Mouse (Mus musculus) large intestine, adult 2 months (tissue): ENCODE measurements around the gene Mamdc2. TPM values are rescaled to one million over a fixed set of nuclear protein-coding genes. Genes with fewer than 3 reads are reported as not detected.

Source experiments
- DNase-seq: peaks from one replicate; pipeline ENCODE4 v3.0.0-alpha.2; 2012; ENCODE audit warnings: low read depth, low spot score
- WGBS: fragments of 180-500 bp; shearing (Covaris S2); methylation state at CpG from one replicate; pipeline ENCODE4 v1.1.7; 2018; 5-methylcytosine and 5-hydroxymethylcytosine counted together
- polyA plus RNA-seq: library from polyadenylated mRNA; depleted of rRNA; stranded (reverse); fragments of >200 nt; gene quantifications from 2 replicates; pipeline ENCODE4 v1.2.3, GENCODE M21; 2012; rRNA removed

Gene Mamdc2
- polyA plus RNA-seq, 1 experiment: 2.0 TPM

DNA sequence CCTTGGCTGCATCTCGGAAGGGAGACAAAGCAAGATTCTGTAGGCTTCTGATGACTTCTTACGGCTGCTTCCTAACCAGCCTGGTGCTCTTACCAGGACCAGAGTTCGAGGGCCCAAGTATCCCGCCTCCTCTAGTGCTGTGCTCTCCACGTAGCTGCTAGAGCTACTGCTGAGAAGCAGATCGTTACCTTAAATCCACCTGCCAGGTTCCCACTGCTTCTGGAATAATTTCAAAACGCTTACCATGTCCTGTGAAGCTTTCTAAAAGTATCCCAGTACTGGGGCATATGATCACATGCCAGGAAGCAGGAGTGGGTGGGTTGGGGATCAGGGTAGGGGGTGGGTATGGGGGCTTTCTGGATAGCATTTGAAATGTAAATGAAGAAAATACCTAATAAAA is 141.6 kb downstream of the Mamdc2 start:
- WGBS: 83% methylated on average over 7 of the region's 7 CpGs
- no peak for DNase-seq

DNA sequence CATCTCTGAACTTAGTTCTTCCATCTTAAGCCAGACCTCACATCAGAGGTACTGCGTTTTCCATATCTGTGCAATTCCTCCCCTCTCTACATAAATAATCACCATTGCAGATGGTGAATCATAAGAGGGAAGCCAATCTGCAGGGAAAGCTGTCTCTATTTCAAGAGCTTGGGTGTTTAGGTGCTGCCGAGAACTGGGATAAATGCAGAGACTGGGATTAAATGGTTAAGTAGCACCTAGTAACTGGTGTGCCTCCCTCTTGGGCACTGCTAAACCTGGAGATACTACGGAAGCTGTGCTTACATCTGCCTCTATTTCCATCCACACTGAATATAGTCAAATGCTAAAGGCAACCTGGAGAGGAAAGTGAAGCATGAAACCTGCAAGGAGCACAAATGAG is 148.3 kb downstream of the Mamdc2 start:
- no peak for DNase-seq
- WGBS: 82% methylated on average over 3 of the region's 3 CpGs

DNA sequence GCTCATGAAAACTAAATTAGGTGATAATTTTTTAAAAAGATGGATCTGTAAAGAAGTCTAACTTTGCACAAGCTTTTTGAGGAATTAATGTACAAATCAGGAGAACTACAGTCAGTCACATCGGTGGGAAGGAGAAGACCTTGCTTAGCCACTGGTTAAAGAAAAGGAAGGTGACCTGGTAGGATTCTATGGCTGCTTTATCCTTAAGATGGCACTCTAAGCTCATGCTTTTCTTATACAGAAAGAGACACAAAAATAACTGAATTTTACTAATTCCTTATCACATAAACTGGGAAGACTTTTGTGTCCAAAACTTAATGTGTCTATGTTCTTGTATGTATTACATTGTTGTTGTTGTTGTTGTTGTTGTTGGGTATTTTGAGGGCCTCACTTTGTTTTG is 149.3 kb downstream of the Mamdc2 start:
- WGBS: 87% methylated on average over 1 of the region's 1 CpGs
- DNase-seq: no peak

DNA sequence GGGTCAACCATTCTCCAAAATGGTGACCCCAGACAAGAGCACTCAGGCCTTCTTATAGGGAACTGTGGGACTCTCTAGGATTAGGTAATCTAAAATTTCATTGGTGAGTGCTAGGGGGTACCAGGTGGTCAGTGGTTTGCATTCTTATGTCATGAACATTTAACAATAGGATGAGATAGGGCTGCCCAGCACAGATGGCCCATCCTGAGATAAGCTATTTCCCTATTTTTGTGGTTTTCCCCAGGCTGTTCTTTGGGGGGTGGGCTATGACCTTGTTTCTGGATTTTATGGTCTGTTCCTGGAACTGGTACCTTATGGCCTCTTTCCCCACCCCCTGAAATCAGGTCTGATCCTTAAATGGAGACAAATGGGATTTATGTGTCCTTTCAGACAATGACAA is 151.1 kb downstream of the Mamdc2 start:
- DNase-seq: no peak

DNA sequence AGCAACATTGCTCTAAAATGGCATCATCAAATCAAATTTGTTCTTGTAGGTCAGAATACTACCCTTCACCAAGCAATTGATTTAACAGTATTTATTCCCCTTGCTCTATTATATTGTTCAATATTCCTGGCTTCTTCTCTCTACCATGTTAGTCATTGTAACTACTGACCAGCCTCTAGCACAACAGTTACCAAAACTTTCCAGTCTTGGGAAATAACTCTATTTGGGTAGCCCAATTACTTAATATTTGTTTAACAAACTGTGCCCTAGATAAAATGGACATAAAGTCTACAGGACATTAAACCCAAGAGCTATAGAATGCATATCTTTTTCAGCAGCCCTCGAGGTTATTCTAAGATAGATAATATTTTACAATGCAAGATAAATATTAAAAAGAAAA is 159.0 kb downstream of the Mamdc2 start:
- no peak for DNase-seq
- WGBS: 62% methylated on average over 1 of the region's 1 CpGs

DNA sequence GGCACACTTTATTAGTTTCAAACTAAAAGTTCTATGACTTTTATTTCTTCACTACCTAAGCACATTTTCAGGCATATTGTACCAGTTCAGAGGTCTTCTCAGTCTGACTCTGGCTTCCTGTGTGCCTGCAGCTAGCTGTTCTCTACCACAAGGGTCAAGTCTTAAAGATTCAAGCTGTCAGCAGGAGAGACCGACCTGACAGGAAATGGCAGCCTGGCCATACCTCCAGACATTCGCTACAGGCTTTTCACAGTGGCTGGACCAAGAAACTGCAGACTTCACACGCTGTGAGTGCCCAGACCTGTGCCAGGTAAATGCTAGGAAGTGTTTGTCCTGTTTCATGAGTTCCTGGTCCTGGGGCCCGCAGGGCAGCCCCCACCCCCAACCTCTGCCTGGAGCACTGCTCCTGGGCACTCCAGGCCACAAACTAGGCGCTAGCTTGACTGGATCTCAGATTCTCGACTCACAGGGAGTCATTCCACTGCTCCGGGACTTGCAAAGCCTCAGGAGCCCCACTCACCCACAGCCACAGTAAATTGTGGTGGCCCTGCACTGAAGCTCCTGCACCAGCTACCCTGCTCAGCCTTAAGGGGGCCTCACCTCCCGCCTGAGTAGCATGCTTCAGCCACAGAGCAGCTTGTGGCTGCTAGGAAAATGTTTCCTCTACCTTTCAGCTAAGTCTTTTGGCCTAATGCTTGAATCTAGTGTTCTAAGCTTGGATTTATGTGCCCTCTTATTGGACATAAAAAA is 166.2 kb downstream of the Mamdc2 start:
- 73% methylated on average over 8 of the region's 8 CpGs for WGBS
- no peak for DNase-seq

DNA sequence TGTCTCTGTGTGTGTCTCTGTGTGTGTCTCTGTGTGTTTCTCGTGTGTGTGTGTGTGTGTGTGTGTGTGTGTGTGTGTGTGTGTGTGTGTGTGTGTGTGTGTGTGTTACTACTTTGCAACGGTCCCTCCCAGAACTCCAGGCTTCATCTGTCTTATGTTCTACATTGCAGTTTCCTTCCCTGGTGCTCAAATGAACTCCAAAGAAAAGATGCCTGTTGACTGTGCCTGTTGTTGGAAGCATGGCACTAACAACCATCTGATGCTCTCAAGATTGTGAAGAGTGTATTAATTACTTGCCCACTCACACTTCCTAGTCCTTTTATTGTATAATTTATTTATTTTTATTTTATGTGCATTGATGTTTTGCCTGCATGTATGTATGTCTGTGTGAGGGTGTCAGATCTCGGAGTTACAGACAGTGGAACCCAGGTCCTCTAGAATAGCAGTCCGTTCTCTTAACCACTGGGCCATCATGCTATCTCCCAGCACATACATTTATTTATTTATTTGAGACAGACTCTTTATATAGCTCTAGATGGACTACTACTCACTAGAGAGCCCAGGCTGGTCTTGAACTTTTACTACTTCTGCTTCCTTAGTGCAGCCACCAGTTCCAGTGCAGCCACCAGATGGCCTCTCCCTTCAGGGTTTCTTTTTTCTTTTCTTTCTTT is 174.1 kb downstream of the Mamdc2 start:
- no peak for DNase-seq
- WGBS: 49% methylated on average over 4 of the region's 4 CpGs

DNA sequence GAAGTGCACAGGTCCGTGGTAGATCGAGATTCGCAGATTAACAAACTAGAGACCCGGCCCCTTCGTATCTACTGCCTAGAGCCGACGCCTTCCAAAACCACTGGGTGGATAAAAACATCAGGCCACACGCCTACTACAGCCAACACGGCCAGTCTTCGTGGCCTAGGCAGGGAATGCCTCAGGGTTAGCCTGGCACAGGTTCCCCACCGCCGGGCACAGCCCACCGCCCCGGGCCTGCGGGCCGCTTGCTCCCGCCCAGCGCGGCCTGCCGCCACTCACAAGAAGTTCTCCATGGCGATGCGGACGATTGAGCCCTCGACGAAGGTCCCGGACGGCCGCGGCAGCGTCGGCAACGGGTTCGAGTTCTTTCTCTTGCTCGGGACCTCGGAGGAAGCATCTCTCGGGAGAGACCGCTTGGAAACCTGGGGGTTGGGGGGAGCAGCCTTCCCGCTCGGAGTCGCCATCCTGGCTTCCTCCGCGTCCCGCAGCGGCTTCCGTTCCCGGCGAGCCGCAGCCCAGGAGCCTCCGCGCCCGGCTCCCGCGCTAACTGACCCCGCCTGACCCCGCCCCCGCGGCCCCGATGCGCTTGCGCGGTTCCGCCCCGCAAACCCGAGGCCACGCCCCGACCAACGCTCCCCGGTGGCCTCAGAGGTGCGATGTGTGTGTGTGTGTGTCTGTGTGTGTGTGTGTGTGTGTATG is 174.7 kb downstream of the Mamdc2 start, which contains the start of gene Smc5:
TSS of gene Smc5 (minus strand) at position 543 of the 699 bp plus-strand sequence.
- WGBS: under 1% methylated on average over 69 of the region's 69 CpGs
- DNase-seq: peak; percentile 43

DNA sequence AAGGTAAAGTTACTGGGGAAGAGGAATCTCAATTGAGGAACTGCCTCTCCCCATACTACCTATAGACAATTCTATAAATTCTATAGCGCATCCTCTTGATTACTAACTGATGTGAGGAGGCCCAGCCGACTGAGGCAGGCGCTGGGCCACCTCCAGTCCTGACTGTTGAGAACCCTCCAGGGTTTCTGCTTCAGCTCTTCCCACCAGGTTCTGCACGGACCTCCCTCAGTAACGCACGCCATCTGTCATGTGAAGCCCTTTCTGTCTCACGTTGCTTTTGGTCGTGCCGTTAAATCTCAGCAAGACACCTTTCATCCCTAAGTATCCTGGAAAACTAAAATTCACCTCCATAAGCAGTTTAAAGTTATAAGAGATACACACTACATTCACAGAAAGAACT is 191.5 kb downstream of the Mamdc2 start:
- 94% methylated on average over 9 of the region's 9 CpGs for WGBS
- DNase-seq: no peak

Other genes starting within 250 kb of the Mamdc2 start
- 1.8 and 4.4 TPM in 2 replicates for gene Smc5, start 174.5 kb downstream of the Mamdc2 start, polyA plus RNA-seq
- not detected in 2 replicates for gene 1700028P14Rik, start 204.4 kb upstream of the Mamdc2 start, polyA plus RNA-seq
- 2.1 and 5.9 TPM in 2 replicates for gene Ptar1, start 239.0 kb upstream of the Mamdc2 start, polyA plus RNA-seq